Mouse (Mus musculus) 3T3-L1 (cell line): ENCODE measurements around the gene Fhad1.
"Not testable (repeated sequence)": the region's sequence is repeated elsewhere in the genome, so short reads cannot be mapped to it uniquely, and the experiment has no call there.

ENCODE experiments used
- DNase-seq: peaks from one replicate; pipeline ENCODE4 v3.0.0-alpha.2; 2015; ENCODE audit warnings: low read depth, low spot score

Gene Fhad1

GRCm38 (mm10) chr4:142044452-142044851 lies 29.6 kb upstream of the Fhad1 start:
- DNase-seq = no peak

DNA sequence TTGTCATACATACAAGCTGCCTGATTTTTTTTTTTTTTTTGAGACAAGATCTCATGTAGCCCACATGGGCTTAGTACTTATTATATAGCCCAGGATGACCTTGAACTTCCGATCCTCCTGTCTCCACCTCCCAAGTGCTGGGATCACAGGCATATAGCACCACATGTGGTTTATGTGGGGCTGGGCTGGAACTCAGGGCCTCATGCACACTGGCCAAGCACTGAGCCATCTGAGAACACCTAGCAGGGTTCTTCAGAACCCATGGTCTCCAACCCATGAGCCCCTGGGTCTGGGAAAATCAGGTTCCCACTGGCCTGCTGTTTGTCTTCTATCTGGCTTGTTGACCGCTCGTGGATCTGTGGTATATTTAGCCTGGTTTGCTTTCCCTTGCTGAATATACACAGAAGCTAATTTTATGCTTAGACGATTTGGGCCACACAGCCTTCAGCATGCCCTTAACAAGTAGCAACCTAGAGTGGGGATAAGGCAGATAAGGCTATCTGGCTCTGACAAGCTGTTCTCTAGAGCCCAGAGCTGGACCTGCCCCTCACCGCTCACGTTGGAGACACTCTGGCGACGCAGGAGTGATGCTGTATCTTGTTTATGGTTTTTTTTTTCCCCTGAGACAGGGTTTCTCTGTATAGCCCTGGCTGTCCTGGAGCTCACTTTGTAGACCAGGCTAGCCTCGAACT lies 24.9 kb upstream of the Fhad1 start:
- DNase-seq = no peak

- no peak for DNase-seq
Measured at GRCm38 (mm10) chr4:142037897-142038296, 23.0 kb upstream of the Fhad1 start.

- no peak for DNase-seq
Measured at GRCm38 (mm10) chr4:142028533-142028932, 13.7 kb upstream of the Fhad1 start.

GRCm38 (mm10) chr4:142026965-142027364 lies 12.1 kb upstream of the Fhad1 start:
- DNase-seq = no peak

GRCm38 (mm10) chr4:142024536-142024935 lies 9.7 kb upstream of the Fhad1 start:
- no peak for DNase-seq

- DNase-seq = no peak
Measured at GRCm38 (mm10) chr4:142023166-142023565, 8.3 kb upstream of the Fhad1 start.

DNA sequence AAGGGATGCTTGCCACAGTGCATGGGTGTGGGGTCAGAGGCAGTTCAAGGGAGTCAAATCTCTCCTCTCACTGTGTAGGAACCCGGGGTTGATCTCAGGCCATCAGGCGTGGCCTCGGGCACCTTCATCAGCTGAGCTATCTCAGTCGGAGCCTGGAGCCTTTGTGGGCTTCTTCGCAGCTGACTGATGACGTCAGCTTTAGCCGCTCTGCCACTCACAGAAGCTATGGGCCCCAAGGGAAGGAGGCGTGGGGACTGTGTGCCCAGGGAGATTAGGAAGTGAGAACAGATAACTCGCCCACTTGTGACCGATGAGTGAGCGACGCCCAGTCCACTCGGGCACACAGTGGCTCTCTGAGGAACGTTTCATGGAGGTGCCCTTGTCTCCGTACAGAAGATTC lies 2.8 kb upstream of the Fhad1 start:
- DNase-seq = no peak

- no peak for DNase-seq
Measured at GRCm38 (mm10) chr4:142011236-142011635, 3.6 kb downstream of the Fhad1 start.

DNA sequence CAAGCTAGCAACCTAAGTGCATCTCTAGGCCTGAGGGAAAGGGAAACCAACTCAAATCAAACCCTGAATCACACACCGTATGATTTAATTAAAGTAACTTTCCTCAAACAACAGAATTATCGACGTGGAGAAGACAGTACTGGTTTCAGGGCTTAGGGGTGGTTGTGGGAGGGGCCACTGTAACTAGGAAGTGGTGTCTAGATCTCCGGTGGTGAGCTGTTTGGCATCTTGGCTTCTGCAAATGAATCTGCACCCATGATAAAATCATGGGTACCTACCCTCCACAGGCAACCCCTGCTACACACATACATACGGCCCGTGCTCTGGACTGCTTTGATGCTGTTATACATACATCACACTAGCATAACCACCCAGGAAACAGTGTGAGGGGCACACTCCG lies 4.4 kb downstream of the Fhad1 start:
- no peak for DNase-seq

DNA sequence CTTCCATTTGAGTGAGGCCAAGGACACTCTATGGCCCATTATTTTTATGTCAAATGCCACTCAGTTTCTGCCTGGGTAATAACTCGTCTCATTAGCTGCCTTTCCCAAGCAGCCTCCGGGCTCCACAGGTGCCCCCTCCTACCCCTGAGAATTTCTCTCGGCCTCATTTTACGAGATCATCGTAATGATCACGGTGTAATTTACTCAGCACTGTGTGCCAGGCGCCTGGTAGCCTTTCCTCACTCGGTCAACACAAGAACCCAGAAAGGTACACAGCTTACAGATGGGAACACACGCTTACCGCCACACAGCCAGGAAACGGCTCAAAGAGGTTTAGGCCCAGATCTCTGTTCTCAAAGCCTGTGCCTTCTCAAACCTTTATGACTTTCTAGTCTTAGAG lies 6.7 kb downstream of the Fhad1 start:
- DNase-seq = no peak

DNA sequence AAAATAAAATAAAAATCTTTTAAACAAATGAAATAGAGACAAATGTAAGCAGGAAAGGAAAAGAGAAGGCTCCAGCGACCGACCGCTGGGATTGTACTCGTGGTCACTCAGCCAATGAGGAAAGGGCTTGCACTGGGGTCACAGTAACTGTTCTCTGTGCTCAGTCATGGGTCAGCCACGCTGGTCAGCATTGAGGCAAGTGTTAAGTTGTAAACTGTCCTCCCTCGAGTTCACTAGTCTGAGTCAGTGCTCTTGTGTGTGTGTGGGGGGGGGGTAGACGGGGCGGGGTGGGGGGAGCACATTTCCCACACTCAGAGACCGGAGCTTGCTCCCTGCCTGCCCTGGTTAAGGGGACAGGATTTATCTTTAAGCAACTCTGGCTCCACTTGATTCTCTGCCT lies 14.3 kb downstream of the Fhad1 start:
- no peak for DNase-seq

DNA sequence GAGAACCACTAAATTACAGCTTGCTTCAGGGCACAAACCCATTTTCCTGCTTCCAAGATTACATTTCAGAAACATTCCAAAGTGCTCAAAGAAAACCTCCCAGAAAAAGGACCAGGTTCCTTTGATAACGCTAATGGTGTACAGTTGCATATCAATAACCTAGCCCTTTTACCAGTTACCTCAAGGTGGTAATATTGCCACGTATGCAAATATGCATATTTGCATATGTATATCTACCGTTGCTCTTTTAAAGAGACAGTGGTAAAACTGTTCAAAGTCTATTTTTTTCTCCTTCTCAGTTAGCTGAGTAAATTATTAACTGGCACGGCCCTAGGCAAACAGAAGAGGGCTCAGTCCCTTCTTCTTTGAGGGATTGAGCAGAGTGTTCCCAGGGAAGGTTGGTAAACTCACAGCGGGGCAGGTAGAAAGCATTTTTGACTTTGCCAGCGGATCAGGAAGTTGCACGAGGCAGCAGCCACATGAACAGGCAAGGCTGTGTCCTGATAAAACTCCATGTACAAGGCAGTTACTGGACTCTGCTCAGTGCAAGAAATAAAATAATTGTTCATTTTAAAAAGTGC lies 15.3 kb downstream of the Fhad1 start:
- DNase-seq = no peak

GRCm38 (mm10) chr4:141998282-141998821 lies 16.5 kb downstream of the Fhad1 start:
- DNase-seq = peak; percentile 11

DNA sequence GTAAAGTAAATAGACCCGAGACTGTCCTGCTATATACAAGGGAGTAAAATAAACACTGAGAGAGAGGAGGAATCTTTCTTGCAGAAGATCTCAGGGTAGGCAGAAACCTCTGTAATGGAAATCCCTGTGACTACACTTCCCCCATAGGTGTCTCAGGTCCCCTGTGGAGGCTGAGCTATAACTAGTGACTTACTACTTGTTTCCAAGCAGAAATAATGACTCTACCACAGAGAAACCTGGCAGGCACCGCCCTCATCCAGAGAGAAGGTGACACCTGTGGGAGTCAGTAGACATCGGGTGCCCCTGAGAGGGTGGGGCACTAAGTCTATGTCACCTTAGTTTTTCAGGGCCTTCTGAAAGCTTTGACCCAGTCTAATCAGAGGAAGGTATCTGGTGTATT lies 18.0 kb downstream of the Fhad1 start:
- no peak for DNase-seq

DNA sequence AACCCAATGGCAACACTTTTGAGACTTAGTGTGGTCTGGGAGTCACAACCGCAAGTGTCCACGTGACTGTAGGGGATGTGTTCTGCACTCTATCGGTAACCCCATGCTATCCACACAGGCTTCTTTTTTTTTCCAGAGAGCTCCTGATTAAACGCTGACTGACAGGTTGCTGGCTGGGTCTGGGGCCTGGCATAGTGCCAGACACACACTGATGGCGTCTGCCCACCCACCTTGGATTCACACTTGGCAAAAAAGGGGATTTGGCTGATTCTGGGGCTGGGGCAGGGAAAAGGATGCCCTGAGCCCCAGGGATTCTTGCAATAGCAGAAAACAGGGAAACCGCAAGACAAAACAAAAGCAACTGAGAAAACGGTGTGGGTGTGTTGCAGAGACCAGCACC lies 18.8 kb downstream of the Fhad1 start:
- no peak for DNase-seq

GRCm38 (mm10) chr4:141994062-141994471 lies 20.8 kb downstream of the Fhad1 start:
- not testable (repeated sequence) for DNase-seq

- DNase-seq = peak; percentile 18
Measured at GRCm38 (mm10) chr4:141993347-141994061, 21.4 kb downstream of the Fhad1 start.

DNA sequence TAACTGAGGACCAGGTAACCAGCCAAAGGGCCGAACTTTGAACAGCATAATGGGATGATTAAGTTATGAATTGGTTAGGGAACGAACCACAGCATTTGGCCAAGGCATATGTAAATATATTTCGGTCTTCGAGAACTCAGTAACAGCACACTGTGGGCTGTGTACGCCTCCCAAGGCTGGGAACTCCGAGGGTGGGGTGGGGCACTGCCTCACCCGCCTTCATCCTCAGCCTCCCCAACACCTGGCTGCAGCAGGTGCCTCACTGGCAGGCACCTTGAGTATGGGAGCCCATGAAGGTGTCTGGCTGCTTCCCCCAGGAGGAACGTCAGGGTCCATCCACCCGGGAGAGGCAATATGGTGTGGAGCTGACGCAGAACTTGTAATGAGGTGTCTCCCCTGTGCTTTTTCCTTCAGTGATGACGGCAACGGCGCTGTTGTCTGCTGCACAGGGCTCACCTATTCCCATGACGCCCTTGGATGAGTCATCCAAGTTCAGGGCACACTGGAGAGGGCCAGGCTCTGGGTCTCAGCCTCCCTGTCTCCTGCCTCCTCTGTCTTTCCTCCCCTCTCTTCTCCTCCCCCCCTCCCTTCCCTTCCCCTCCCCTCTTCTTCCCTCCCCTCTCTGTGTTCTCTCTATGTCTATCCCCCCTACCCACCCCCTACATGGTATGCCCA lies 22.2 kb downstream of the Fhad1 start:
- no peak for DNase-seq

DNA sequence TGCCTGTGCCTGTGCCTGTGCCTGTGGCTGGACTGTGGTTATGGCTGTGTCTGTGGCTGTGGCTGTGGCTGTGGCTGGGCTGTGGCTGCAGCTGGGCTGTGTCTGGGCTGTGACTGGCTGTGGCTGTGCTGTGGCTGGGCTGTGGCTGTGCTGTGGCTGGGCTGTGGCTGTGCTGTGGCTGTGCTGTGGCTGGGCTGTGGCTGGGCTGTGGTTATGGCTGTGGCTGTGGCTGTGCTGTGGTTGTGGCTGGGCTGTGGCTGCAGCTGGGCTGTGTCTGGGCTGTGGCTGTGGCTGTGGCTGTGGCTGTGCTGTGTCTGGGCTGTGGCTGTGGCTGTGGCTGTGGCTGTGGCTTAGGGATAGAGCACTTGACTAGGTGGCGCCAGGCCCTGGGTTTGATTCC lies 26.7 kb downstream of the Fhad1 start:
- DNase-seq = no peak

- peak; percentile 26 for DNase-seq
Measured at GRCm38 (mm10) chr4:141983689-141984088, 31.2 kb downstream of the Fhad1 start.

- DNase-seq = no peak
Measured at GRCm38 (mm10) chr4:141981475-141981874, 33.4 kb downstream of the Fhad1 start.
